Mouse (Mus musculus): ENCODE results near the gene Dync1li1. TPM values are rescaled to one million over a fixed set of nuclear protein-coding genes. Genes with fewer than 3 reads are reported as not detected.
A peak's percentile ranks its signal among the peaks of the same experiment; 100 is the strongest.

Dync1li1 gene
- polyA plus RNA-seq, 1 experiment: 25.0 TPM

DNA sequence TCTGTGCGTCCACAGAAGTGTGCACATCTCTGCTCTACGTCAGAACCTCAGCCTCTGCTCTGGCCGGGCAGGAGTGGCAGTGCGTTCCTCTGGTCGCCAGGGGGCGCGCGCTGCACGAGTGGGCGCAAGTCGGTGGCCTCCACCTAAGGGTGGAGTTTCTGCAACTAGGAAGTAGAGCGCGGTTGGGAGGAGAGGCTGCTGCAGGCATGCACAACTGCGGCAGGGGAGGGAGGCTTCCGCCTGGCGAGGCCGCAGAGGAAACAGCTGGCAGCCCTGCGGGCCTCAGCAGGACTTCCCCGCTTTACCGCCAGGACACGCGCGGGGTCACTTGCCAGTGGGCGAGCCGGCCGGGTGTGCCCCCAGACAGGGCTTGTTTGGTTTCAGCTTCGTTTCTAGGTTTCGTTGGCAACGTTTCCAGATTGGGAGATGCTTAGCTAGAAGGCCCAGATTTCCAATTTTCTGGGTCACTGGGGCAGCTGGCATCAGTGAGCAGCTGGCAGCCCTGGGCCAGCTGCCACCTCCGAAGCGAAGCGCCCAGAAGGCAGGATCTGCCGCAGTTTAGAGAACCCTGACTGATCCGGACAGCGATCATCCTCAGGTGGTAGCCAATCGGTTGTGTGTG is 64.4 kb downstream of the Dync1li1 start:
- peaks cover 3% of the 10 kb centered on the region; the same call in 1 of the 2 replicates for H3K4me1 ChIP-seq (ENCODE audit: control insufficient read depth, insufficient read depth, low read length)
- TF ChIP-seq POLR2A (IDR thresholded peaks at IDR 0.05; ENCODE audit: borderline replicate concordance, control insufficient read depth, low read depth, low read length): peak; percentile 68; the same call in 1 of the 2 replicates
- TF ChIP-seq CTCF (IDR thresholded peaks at IDR 0.05; ENCODE audit: control insufficient read depth, insufficient read depth, low read length): peak; percentile 97
- H3K27ac ChIP-seq (ENCODE audit: control insufficient read depth, insufficient read depth, low read depth, low read length, poor library complexity): peak overlapping the region; percentile 88
- under 1% methylated on average over 36 of the region's 36 CpGs for WGBS
- peak overlapping the region; percentile 55 for H3K4me3 ChIP-seq (replicated peaks; ENCODE audit: control insufficient read depth, low read depth, low read length)

DNA sequence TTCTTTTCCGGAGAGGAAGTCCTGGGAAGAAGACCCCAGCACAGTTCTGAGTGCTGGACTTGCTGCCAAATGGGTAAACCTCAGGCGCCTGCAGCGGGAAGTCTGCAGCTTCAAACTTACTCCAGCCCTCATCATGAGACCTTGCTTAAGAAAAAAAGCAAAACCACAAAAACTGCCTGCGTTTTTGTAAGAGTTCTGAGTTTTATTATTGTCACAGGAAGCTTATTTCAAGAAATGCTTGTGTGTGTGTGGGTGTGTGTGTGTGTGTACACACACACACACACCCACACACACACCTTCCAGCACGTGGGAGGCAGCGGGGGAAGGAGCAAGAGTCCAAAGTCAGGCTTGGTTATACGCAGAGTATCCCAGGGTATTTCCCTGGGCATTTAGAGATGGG is 69.7 kb downstream of the Dync1li1 start:
- WGBS: 26% methylated on average over 7 of the region's 7 CpGs
- Histone ChIP-seq H3K4me3 (replicated peaks; ENCODE audit: control insufficient read depth, low read depth, low read length) (no peak overlapping the region), H3K27ac (ENCODE audit: control insufficient read depth, insufficient read depth, low read depth, low read length, poor library complexity) (peak overlapping the region; percentile 53; the same call in 1 of the 2 replicates), H3K4me1 (ENCODE audit: control insufficient read depth, insufficient read depth, low read length) (peaks cover 4% of the 10 kb centered on the region)
- TF ChIP-seq CTCF (IDR thresholded peaks at IDR 0.05; ENCODE audit: control insufficient read depth, insufficient read depth, low read length) (no peak), POLR2A (IDR thresholded peaks at IDR 0.05; ENCODE audit: borderline replicate concordance, control insufficient read depth, low read depth, low read length) (no peak)

DNA sequence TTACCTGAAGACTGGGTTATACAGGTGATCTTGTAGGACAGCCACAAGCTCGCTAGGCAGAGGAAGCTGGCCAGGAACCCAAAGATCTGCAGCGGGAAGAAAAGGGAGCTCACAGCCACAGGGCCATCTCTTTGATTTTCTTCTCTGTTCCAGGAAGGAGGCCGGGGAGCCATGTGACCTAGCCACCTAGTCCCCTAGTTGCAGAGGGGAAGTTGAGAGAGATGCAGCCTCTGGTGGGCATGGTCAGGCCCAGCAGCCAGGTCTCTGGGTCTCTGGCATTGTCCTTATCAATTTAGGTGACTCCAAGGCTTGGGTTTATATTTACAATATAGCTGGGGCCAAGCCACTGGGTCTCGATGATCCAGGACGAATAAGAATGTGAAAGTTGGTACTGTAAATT is 70.2 kb downstream of the Dync1li1 start:
- H3K4me3 ChIP-seq (replicated peaks; ENCODE audit: control insufficient read depth, low read depth, low read length): no peak overlapping the region
- H3K4me1 ChIP-seq (ENCODE audit: control insufficient read depth, insufficient read depth, low read length): peaks cover 4% of the 10 kb centered on the region
- peak overlapping the region; percentile 53; the same call in 1 of the 2 replicates for H3K27ac ChIP-seq (ENCODE audit: control insufficient read depth, insufficient read depth, low read depth, low read length, poor library complexity)
- 40% methylated on average over 5 of the region's 5 CpGs for WGBS
- TF ChIP-seq POLR2A (IDR thresholded peaks at IDR 0.05; ENCODE audit: borderline replicate concordance, control insufficient read depth, low read depth, low read length) (no peak), CTCF (IDR thresholded peaks at IDR 0.05; ENCODE audit: control insufficient read depth, insufficient read depth, low read length) (no peak)

DNA sequence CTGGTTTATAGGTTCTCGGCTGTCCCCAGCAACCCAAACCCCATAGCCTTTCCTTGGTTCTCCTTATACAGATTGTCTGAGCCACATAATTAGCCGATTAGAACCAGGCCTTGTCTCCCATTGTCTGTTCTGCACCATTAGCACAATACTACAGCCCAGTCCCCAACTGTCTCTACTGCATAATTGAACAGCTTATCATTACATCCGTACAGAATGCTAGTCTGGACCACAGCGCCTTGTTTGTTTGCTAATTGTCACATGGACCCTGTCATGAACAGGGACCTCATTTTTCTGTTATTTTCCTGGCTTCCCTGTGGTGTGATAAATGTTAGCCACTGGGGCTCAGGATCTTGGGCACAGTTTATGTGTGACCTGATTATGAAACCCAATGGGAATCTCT is 71.3 kb downstream of the Dync1li1 start:
- Histone ChIP-seq H3K4me1 (ENCODE audit: control insufficient read depth, insufficient read depth, low read length) (peaks cover 4% of the 10 kb centered on the region), H3K27ac (ENCODE audit: control insufficient read depth, insufficient read depth, low read depth, low read length, poor library complexity) (no peak overlapping the region), H3K4me3 (replicated peaks; ENCODE audit: control insufficient read depth, low read depth, low read length) (no peak overlapping the region)
- TF ChIP-seq CTCF (IDR thresholded peaks at IDR 0.05; ENCODE audit: control insufficient read depth, insufficient read depth, low read length): no peak
- no peak for TF ChIP-seq POLR2A (IDR thresholded peaks at IDR 0.05; ENCODE audit: borderline replicate concordance, control insufficient read depth, low read depth, low read length)
- 71% methylated on average over 4 of the region's 4 CpGs for WGBS

DNA sequence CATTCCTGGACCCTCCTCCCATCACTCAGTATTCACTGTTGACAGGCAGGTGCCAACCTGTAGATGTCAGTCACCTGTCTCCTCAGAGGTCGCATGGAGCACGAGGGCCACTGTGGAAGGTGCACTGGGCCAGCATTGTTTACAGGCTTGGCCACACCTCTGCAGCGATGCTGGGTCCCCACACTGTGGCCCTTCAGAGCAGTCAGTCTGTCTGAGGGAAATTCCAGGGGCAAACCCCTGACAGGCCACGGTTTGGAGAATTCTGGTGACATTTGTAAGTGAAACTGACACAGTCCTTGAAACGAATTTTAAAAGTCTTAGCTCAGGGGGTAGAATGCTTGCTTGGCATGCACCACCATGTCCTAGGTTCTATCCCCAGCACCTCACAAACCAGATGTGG is 71.8 kb downstream of the Dync1li1 start:
- no peak overlapping the region for H3K27ac ChIP-seq (ENCODE audit: control insufficient read depth, insufficient read depth, low read depth, low read length, poor library complexity)
- TF ChIP-seq CTCF (IDR thresholded peaks at IDR 0.05; ENCODE audit: control insufficient read depth, insufficient read depth, low read length): no peak
- TF ChIP-seq POLR2A (IDR thresholded peaks at IDR 0.05; ENCODE audit: borderline replicate concordance, control insufficient read depth, low read depth, low read length): no peak
- WGBS: 62% methylated on average over 5 of the region's 5 CpGs

DNA sequence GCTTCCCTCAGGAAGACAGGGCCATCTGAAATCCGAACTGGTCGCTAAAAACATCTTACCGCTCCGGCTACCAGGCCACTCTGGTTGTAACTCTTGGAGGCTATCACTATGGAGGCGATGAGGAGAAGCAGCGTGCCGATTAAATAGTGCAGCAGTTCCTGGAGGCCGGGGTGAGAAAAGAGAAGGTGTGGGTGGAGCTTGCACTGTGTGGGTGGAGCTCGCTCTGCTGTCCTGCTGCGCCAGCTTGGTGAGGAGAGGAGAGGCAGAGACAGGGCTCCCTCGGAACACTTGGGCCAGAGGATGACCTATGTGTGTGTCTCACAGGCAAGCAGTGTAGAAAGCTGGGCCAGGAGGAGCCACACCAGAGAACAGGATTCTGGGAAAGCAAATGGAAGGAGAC is 73.3 kb downstream of the Dync1li1 start:
- TF ChIP-seq CTCF (IDR thresholded peaks at IDR 0.05; ENCODE audit: control insufficient read depth, insufficient read depth, low read length) (no peak), POLR2A (IDR thresholded peaks at IDR 0.05; ENCODE audit: borderline replicate concordance, control insufficient read depth, low read depth, low read length) (no peak)
- 72% methylated on average over 11 of the region's 11 CpGs for WGBS
- no peak overlapping the region for H3K4me3 ChIP-seq (replicated peaks; ENCODE audit: control insufficient read depth, low read depth, low read length)
- peaks cover 4% of the 10 kb centered on the region for H3K4me1 ChIP-seq (ENCODE audit: control insufficient read depth, insufficient read depth, low read length)
- H3K27ac ChIP-seq (ENCODE audit: control insufficient read depth, insufficient read depth, low read depth, low read length, poor library complexity): no peak overlapping the region

More for the DNA sequence above, 71.8 kb downstream of the Dync1li1 start:
- no peak overlapping the region for H3K4me3 ChIP-seq (replicated peaks; ENCODE audit: control insufficient read depth, low read depth, low read length)
- H3K4me1 ChIP-seq (ENCODE audit: control insufficient read depth, insufficient read depth, low read length): peaks cover 4% of the 10 kb centered on the region

DNA sequence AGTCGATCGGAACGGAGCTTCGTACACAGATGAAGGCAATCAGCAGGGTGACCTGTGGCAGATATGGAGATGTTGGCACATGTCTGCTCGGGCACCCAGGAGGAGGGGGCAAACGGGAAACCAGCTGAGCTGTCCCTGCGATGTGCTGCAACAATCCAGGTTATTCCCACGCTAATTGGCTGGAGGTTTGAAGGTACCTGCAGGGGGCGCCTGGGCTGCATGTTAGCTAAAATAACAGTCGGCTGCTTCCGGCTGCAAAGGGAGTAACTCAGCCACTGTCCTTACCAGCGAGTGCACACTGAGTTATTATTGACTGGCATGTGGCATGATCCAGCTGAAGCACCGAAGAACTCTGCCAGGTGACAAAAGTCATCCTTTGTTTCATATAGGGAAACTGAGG is 74.8 kb downstream of the Dync1li1 start:
- Histone ChIP-seq H3K4me1 (ENCODE audit: control insufficient read depth, insufficient read depth, low read length) (peaks cover 4% of the 10 kb centered on the region), H3K27ac (ENCODE audit: control insufficient read depth, insufficient read depth, low read depth, low read length, poor library complexity) (no peak overlapping the region), H3K4me3 (replicated peaks; ENCODE audit: control insufficient read depth, low read depth, low read length) (no peak overlapping the region)
- 48% methylated on average over 13 of the region's 13 CpGs for WGBS
- TF ChIP-seq POLR2A (IDR thresholded peaks at IDR 0.05; ENCODE audit: borderline replicate concordance, control insufficient read depth, low read depth, low read length) (no peak), CTCF (IDR thresholded peaks at IDR 0.05; ENCODE audit: control insufficient read depth, insufficient read depth, low read length) (peak; percentile 60)

DNA sequence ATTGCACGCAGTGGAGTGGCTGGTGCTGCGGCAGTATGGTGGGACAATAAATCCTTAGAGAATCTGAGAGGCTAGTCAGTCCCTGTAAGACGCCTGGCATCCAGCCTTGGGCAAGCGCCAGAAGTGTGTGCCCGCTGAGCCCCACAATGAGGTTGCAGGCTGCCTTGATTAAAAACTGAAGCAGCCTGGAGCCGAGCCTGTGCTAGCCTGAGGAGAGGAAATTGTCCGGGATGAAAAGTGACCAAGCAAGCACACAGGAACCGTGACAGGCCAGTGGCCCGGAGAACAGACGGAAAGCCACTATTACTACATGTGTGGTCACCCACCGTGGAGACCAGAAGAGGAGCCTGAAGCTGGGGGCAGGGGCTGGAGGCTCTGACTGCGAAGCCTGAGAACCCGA is 78.4 kb downstream of the Dync1li1 start:
- 42% methylated on average over 13 of the region's 13 CpGs for WGBS
- Histone ChIP-seq H3K4me1 (ENCODE audit: control insufficient read depth, insufficient read depth, low read length) (peaks cover 7% of the 10 kb centered on the region), H3K4me3 (replicated peaks; ENCODE audit: control insufficient read depth, low read depth, low read length) (no peak overlapping the region), H3K27ac (ENCODE audit: control insufficient read depth, insufficient read depth, low read depth, low read length, poor library complexity) (0 out of 2 replicates have a peak overlapping the region, but pooled peaks have one; percentile 21)
- no peak for TF ChIP-seq POLR2A (IDR thresholded peaks at IDR 0.05; ENCODE audit: borderline replicate concordance, control insufficient read depth, low read depth, low read length)
- TF ChIP-seq CTCF (IDR thresholded peaks at IDR 0.05; ENCODE audit: control insufficient read depth, insufficient read depth, low read length): no peak
